Mouse (Mus musculus) NIH3T3 (cell line): Measurements from ENCODE around the gene Cd27.
"Not testable (repeated sequence)": the region's sequence is repeated elsewhere in the genome, so short reads cannot be mapped to it uniquely, and the experiment has no call there.

Experiments
- DNase-seq: peaks from one replicate; pipeline ENCODE4 v3.0.0-alpha.2; 2012; ENCODE audit warnings: low read depth

Gene Cd27

GRCm38 (mm10) chr6:125236782-125237181 lies at the start of gene Cd27:
Gene Cd27 (minus strand): TSS chr6:125237010.
- DNase-seq: no peak

- no peak for DNase-seq
These were observed 49.1 kb upstream of the Cd27 start, which contains the start of gene Tuba3a for GRCm38 (mm10) chr6:125285890-125286289. Gene Tuba3a (minus strand): TSS chr6:125286042.

- no peak for DNase-seq
These were observed 47.9 kb upstream of the Cd27 start for GRCm38 (mm10) chr6:125284751-125285150.

- no peak for DNase-seq
These were observed 47.4 kb upstream of the Cd27 start for GRCm38 (mm10) chr6:125284250-125284649.

GRCm38 (mm10) chr6:125282721-125283120 lies 45.9 kb upstream of the Cd27 start:
- not testable (repeated sequence) for DNase-seq

GRCm38 (mm10) chr6:125279729-125280128 lies 42.9 kb upstream of the Cd27 start:
- DNase-seq: no peak

- DNase-seq: peak; percentile 87
These were observed 38.2 kb upstream of the Cd27 start for GRCm38 (mm10) chr6:125274841-125275563.

- no peak for DNase-seq
These were observed 35.5 kb upstream of the Cd27 start for GRCm38 (mm10) chr6:125272228-125272785.

- DNase-seq: peak; percentile 98
These were observed 34.8 kb upstream of the Cd27 start for GRCm38 (mm10) chr6:125271455-125272227.

GRCm38 (mm10) chr6:125268799-125269198 lies 32.0 kb upstream of the Cd27 start:
- no peak for DNase-seq

GRCm38 (mm10) chr6:125267469-125267868 lies 30.7 kb upstream of the Cd27 start:
- no peak for DNase-seq

- DNase-seq: not testable (repeated sequence)
These were observed 29.8 kb upstream of the Cd27 start for GRCm38 (mm10) chr6:125266600-125266999.

- DNase-seq: no peak
These were observed 29.3 kb upstream of the Cd27 start for GRCm38 (mm10) chr6:125266091-125266490.

GRCm38 (mm10) chr6:125265239-125265638 lies 28.4 kb upstream of the Cd27 start:
- no peak for DNase-seq

GRCm38 (mm10) chr6:125264219-125264618 lies 27.4 kb upstream of the Cd27 start:
- no peak for DNase-seq

- DNase-seq: no peak
These were observed 23.3 kb upstream of the Cd27 start for GRCm38 (mm10) chr6:125260006-125260555.

GRCm38 (mm10) chr6:125256222-125256966 lies 19.6 kb upstream of the Cd27 start:
- peak; percentile 56 for DNase-seq

- DNase-seq: peak; percentile 83
These were observed 18.8 kb upstream of the Cd27 start for GRCm38 (mm10) chr6:125255516-125256044.

- no peak for DNase-seq
These were observed 17.3 kb upstream of the Cd27 start for GRCm38 (mm10) chr6:125253863-125254715.

- peak; percentile 68 for DNase-seq
These were observed 15.9 kb upstream of the Cd27 start for GRCm38 (mm10) chr6:125252711-125253110.

- DNase-seq: no peak
These were observed 15.5 kb upstream of the Cd27 start for GRCm38 (mm10) chr6:125252285-125252684.
